Mouse (Mus musculus): ENCODE measurements around the gene Ssr1.

Gene Ssr1

GRCm38 (mm10) chr13:37943466-37943865 is 50.6 kb downstream of the Ssr1 start:
- no peak for DNase-seq

DNA sequence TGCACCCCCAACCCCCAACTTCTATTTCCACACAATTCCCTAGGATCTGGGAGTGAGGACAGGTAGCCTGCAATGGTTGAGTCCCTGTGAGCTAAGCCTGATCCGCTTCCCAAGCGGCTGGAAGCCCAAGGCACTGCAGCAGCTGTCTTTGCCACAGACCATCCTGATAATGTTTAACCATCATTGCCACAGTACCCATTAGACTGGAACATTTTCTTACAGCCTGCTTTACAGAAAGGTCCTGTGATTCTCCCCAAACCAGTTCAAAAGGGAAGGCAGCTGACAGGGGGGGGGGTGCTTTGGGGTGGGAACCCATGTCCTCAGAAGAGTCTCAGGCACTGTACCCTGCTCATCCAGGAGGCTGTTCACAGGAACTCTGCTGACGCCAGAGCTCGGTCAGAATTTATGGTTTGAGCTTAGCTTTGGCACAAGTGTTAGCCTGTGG is 51.1 kb downstream of the Ssr1 start:
- DNase-seq: no peak

- DNase-seq: no peak
These were observed 51.8 kb downstream of the Ssr1 start for GRCm38 (mm10) chr13:37941950-37942886.

DNA sequence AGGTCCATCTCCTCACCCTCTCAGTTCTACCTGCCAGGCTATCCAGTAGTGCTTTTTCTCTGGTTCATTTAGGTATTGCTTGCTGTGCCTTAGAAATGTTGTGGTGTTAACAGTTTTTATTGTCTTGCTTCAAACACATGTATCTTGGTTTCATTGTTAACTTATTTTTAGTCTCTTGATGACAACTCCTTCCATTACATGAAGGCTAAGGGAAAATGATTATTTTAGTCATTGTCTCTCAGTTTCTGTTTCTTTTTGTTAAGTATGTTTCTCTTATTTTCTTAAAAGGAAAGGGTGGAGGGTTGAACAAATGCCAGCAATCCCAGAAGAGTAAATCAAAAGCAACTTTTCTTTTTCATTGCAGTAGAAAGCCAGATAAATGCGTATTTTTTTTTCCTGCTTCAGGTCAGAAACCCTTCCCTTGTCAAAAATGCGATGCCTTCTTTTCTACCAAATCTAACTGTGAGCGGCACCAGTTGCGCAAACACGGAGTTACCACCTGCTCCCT is 52.8 kb downstream of the Ssr1 start:
- no peak for DNase-seq

- no peak for DNase-seq
These were observed 53.4 kb downstream of the Ssr1 start for GRCm38 (mm10) chr13:37940649-37941048.

GRCm38 (mm10) chr13:37940167-37940566 is 53.9 kb downstream of the Ssr1 start:
- DNase-seq: no peak

- no peak for DNase-seq
These were observed 57.7 kb downstream of the Ssr1 start for GRCm38 (mm10) chr13:37936351-37936750.

DNA sequence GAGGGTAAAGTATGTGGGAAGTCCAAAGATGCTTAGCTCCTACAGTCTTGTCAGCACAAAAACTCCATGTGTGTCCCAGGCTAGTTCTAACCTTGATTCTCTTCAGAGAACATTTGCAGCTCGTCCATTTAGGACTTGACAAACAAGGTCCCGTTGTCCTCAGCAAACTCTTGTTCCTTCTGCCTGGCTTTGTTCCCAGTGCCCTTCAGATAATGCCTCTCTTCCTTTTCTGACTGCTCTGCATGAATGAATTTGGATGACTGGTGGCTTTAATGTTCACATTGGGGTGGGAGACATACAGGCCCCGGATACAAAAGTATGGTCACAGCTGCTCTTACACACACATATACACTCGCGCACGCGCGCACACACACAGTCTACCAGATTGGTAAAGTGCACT is 59.1 kb downstream of the Ssr1 start:
- DNase-seq: no peak

DNA sequence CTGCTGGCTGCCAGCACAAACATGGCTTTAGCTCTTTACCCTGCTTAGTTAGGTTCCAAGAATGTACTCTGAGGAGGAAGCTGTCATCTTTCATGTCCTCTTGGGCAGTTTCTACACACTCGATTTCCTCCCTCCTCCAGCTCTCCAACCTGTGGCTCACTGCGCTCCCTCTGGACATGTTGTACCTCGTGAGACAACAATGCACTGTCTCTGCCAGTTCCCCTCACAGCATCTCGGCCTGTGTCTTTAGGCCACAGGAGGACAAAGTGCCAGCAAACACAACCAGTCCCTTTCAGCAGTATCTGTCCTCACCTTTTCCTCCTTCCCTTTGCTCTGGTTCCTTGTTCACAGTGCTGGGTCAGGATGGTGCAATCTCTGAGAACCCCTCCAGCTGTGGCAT is 59.9 kb downstream of the Ssr1 start:
- DNase-seq: no peak

DNA sequence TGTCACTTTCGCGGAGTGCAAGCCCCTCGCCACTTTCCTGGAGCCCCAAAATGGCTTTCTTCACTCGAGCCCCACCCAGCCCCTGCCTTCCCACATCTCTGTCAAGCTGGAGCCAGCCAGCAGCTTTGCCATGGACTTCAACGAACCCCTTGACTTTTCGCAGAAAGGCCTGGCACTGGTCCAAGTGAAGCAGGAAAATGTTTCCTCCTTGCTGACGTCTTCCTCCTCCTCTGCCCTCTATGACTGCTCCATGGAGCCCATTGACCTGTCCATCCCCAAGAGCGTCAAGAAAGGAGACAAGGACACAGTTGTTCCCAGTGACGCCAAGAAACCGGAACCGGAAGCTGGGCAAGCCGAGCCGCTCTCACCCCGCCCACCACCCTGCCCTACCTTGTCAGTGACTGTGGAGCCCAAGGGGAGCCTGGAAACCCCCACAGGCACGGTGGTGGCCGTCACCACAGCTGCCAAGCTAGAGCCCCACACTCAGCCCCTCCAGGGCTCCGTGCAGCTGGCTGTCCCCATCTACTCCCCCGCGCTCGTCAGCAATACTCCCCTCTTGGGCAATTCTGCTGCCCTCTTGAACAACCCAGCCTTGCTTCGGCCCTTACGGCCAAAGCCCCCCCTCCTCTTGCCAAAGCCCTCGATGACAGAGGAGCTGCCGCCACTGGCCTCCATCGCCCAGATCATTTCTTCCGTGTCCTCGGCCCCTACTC is 62.7 kb downstream of the Ssr1 start:
- DNase-seq: no peak

DNA sequence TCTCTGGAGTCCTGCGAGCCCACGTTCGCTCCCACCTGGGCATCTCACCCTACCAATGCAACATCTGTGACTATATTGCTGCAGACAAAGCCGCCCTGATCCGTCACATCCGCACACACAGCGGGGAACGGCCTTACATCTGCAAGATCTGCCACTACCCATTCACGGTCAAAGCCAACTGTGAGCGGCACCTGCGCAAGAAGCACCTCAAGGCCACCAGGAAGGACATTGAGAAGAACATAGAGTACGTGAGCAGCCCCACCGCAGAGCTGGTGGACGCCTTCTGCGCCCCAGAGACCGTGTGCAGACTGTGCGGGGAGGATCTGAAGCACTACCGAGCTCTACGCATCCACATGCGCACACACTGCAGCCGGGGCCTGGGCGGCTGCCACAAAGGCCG is 63.4 kb downstream of the Ssr1 start:
- no peak for DNase-seq

DNA sequence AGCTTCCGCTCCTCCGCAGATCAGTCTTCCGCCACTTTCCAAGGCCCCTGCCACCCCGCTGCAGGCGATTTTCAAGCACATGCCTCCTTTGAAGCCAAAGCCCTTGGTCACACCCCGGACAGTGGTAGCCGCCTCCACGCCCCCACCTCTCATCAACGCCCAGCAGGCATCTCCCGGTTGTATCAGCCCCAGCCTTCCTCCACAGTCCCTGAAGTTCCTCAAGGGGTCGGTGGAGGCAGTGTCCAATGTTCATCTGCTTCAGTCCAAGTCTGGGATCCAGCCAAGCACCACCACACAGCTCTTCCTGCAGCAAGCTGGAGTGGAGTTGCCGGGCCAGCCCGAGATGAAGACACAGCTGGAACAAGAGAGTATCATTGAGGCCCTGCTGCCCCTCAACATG is 63.9 kb downstream of the Ssr1 start:
- DNase-seq: no peak

GRCm38 (mm10) chr13:37929532-37929931 is 64.5 kb downstream of the Ssr1 start:
- DNase-seq: no peak

DNA sequence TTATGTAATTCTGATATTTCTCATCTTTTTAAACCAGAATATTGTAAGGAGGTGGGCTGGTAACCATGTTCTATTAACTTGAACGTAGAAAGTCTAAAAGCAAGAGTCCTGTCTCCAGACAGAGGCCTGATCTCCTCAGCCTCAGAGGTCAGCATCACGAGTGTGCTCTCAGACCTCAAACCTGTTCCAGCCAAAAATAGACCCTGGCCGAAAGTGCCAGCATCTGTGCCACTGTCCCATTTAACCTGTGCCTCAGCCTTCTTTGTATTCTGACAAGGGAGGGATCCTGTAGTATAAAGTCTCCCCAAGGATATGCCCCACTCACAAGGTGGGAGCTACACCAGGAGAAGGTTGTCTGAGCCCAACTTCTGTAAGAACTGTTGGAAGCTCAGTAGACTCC is 67.6 kb downstream of the Ssr1 start:
- no peak for DNase-seq

DNA sequence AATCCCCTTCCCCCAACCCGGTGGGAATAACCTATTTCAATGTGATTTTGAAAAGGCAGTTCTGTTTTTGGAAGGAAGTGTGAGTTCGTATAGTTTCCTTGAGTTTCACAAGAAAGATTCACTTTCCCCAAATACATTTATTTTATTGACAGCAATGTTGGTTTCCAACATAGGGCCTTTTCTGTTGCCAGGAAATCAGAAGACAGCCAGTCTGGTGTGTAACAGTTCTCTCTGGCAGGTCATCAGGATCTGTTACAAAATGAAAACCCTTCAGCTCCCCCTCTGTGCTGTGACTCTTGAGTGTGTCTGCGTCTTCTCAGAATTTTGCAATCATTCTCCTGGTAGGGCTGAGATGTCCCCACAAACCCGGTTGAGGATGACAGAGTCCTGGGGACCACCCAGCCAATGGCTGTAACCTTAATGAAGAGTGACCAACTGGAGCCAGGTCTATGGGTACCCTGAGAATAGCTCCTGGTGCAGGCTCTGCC is 69.5 kb downstream of the Ssr1 start:
- no peak for DNase-seq

DNA sequence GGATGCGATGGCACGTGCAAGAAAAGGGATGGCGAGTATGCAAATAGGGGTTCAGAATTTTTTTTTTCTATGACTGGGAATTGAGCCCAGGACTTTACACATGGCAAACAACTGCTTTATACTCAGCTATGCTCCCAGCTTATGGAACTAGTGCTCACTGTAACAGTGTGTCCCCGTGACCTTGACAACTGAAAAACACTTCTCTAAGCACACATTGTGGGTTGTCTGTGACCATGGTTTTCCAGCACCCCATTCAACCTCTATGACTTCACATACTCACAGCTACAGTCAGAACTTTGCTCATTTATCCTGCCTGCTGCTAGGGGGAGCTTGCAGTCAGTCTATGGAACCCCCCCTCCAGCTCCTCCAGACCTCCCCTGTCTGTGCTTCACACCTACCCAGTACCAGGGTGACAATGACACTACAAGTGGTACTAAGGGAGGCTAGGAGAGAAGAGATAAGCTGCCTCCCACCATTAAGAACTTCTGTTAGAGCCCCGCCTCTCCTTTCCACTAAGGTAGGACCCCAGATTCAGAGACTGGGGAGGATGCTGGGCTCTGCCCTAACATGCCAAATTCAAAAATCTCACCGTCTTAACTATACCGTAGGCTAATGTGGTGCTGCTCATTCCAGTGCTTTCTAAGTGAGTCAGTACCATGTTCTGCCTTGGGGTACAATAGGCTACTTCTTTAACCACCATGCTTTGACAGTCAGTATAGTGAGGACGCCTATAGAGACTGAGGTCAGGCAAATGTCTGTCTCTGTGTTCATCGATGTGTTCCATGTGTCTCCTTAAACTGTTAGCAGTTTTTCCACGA is 70.2 kb downstream of the Ssr1 start:
- DNase-seq: no peak

GRCm38 (mm10) chr13:37923091-37923490 is 70.9 kb downstream of the Ssr1 start:
- DNase-seq: no peak

DNA sequence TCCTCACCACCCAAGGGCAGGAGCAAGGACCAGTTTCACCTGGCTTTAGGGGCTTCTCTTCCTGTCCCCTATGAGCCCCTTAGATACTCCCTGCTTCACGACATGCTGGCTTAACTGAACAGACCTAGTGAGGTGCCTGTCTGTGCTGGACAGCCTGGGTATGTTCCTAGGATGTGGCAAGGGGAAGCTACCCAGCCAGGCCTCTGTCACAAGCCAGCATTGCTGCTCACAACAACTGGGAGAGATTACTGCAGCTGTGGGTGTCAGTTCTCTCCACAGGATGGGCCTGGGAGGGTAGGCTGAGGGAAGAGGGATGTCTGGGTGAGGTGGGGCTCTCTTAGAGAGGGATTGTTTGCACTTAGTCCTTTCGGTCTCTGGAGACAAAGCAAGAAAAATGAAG is 73.3 kb downstream of the Ssr1 start:
- DNase-seq: no peak

- no peak for DNase-seq
These were observed 74.2 kb downstream of the Ssr1 start for GRCm38 (mm10) chr13:37919711-37920277.

DNA sequence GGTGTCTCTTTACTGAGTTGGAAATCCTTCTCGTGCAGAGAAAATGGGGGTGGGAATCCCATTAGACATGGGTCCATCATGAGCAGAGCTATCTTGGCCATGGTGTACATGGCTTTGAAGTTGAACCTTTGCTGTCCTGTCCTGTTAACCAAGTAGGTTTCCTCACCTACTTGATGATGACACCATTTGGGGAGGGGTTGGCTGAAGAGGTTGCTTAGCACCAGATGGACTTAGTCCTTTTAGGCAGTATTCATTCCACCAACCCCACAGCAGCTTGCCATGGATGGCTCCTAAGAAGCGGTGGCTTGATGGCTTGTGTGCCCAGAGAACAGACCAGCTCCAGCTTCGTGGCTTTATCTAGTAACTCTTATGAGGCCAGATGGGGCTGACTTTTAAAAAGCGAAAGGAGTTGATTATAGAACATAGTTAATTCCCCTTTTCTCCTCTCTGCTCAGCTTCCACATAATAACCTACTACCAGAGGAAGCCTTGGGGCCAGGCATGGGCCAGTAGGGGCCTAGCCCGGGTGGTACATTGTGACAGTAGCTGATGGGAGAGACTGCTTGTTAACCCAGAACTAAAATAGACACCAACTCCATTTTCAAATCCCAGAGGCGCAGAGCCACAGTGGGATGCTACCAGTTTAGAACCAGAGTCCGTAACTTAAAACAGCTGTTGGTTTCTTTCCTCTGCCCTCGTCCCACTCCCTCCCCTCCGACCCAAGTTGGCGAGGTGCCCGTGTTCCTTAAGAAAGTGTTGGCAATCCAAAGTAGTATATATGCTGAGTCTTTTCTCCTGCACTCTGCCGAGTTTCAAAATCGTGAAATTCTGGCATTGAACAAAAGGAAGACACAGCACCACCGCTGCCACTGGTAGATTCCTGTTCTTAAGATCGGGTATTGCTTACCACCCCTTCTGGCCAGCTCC is 75.4 kb downstream of the Ssr1 start:
- no peak for DNase-seq
